Mouse (Mus musculus) stomach, embryonic 16.5 days (tissue): Measurements from ENCODE around the gene Frmd6. TPM values are rescaled to one million over a fixed set of nuclear protein-coding genes. Genes with fewer than 3 reads are reported as not detected.

Source experiments
- ATAC-seq: fragments of 200-750 bp; cut with Nextera tagmentation; 2 replicates; pipeline ENCODE4 v1.8.0; 2017; ENCODE audit warnings: moderate number of reproducible peaks, moderate TSS enrichment; ENCODE audit not compliant: insufficient read depth, low FRiP score
- H3K27ac ChIP-seq: fragments of 300-500 bp; sonication (generic); 2 replicates; pipeline ENCODE4 v1.5.1; 2014; ENCODE audit warnings: low read length
- H3K27me3 ChIP-seq: fragments of 300-500 bp; sonication (generic); 2 replicates; pipeline ENCODE4 v1.6.1; 2014; ENCODE audit warnings: low read length, control low read depth, mixed read lengths; ENCODE audit not compliant: control insufficient read depth, insufficient read depth
- H3K36me3 ChIP-seq: fragments of 300-500 bp; sonication (generic); 2 replicates; pipeline ENCODE4 v1.6.1; 2014; ENCODE audit warnings: low read length; ENCODE audit not compliant: control insufficient read depth, insufficient read depth
- H3K4me1 ChIP-seq: fragments of 300-500 bp; sonication (generic); 2 replicates; pipeline ENCODE4 v1.6.1; 2014; ENCODE audit warnings: low read length, control low read depth, mixed read lengths; ENCODE audit not compliant: control insufficient read depth, insufficient read depth
- H3K4me2 ChIP-seq: fragments of 300-500 bp; sonication (generic); 2 replicates; pipeline ENCODE4 v1.6.1; 2014; ENCODE audit warnings: low read depth, low read length, mixed read lengths
- H3K4me3 ChIP-seq: fragments of 300-500 bp; sonication (generic); replicated peaks from 2 replicates; pipeline ENCODE4 v1.5.1; 2014; ENCODE audit warnings: mild to moderate bottlenecking, low read length
- H3K9ac ChIP-seq: fragments of 300-500 bp; sonication (generic); 2 replicates; pipeline ENCODE4 v1.6.1; 2014; ENCODE audit warnings: low read length
- H3K9me3 ChIP-seq: fragments of 300-500 bp; sonication (generic); replicated peaks from 2 replicates; pipeline ENCODE4 v1.6.1; 2016; ENCODE audit warnings: low read length, control low read depth; ENCODE audit not compliant: control insufficient read depth
- WGBS: fragments of 180-500 bp; shearing (Covaris S2); extraction: QIAGEN DNeasy Blood & Tissue Kit; methylation state at CpG from one replicate; pipeline ENCODE4 v1.1.7; 2014; 5-methylcytosine and 5-hydroxymethylcytosine counted together
- polyA plus RNA-seq: library from polyadenylated mRNA; unstranded; fragments of >200 nt; fragmentation: Nextera tagmentation; extraction: Ambion mirVana; gene quantifications from 2 replicates; pipeline ENCODE4 v1.2.1, GENCODE M21; 2015

The Frmd6 gene
- polyA plus RNA-seq, result 35.9 and 39.7 TPM in 2 replicates

DNA sequence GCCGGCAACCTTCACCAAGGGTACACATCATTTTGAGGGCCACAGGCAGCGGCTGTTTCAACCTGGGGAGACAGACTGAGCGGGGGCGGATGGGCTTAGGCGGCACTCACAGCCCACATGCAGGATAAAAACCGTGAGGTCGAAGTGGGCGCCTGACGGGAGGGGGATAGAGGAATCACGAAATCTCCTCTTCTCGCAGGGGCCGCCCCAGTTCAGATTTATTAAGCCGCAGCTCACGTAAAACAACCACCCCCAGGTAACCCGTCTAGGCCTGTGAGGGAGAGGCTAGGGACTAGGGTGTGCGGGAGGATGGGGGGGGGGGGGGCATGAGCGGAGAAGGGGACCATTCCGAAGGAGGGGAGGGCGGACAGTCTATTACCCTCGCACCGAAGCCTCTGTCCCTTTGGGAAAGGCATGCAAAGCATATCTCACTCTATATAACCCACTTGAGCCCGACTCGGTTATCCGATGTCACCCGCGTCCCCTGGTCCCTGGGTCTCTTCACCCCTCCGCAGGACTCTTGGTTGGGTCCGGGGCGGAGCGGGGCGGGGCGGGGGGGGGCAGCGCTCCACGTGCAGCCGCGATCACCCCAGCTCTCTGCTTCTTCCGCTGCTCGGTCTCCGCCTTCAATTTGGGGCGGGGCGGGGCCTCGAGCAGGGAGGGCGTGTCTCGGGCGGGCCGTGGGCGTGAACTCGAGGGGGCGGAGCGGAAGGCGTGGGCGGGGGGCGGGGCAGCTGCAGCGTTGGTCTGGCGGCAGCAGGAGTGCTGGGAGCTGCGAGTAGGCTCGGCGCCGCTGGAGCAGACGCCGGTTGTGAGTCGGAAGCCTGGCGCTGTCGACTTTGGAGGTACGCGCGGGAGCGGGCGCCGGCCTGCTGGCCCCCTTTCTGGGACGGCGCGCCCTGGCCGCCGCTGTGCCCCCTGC lies at the start of gene Frmd6:
Frmd6 (plus strand) TSS at position 786 of the 922 bp plus-strand sequence.
- no peaks in the 10 kb centered on the region for H3K36me3 ChIP-seq
- peak within 1 kb of the TSS; percentile 89 for H3K4me3 ChIP-seq
- no peaks in the 10 kb centered on the region for H3K27me3 ChIP-seq
- peak within 1 kb of the TSS; percentile 99 for H3K27ac ChIP-seq
- peak within 1 kb of the TSS; percentile 93 for H3K4me2 ChIP-seq
- H3K9ac ChIP-seq, result peak within 1 kb of the TSS; percentile 95
- no peaks in the 10 kb centered on the region for H3K9me3 ChIP-seq
- ATAC-seq, result peak; percentile 95
- WGBS, result under 1% methylated on average over 73 of the region's 75 CpGs
- peaks cover 13% of the 10 kb centered on the region for H3K4me1 ChIP-seq

- Histone ChIP-seq H3K9ac (no peak overlapping the region), H3K4me3 (no peak overlapping the region), H3K27ac (no peak overlapping the region), H3K9me3 (no peaks in the 10 kb centered on the region), H3K4me2 (no peak overlapping the region), H3K27me3 (no peaks in the 10 kb centered on the region), H3K4me1 (no peaks in the 10 kb centered on the region), H3K36me3 (no peaks in the 10 kb centered on the region)
- peak; percentile 53; the same call in 1 of the 2 replicates for ATAC-seq
- WGBS, result 59% methylated on average over 8 of the region's 8 CpGs
Observed at GRCm38 (mm10) chr12:70775609-70776008, 49.7 kb upstream of the Frmd6 start.

DNA sequence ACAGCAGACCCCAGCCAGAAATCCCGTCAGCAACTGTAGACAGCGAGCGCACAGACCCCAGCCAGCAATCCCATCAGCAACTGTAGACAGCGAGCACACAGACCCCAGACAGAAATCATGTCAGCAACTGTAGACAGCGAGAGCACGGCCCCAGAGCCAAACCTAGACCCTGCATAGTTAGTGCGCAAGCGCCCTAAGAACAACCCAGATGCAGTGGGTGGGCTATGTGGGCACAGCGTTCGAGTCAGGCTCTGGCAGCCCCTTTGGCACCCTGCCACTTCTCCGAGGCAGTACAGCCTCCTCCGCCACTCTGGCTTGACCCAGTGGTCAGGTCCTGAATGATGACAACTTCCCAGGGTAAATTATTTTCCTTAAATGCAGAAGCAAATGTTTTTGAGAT lies 48.6 kb upstream of the Frmd6 start:
- 76% methylated on average over 12 of the region's 12 CpGs for WGBS
- no peaks in the 10 kb centered on the region for H3K27me3 ChIP-seq
- no peaks in the 10 kb centered on the region for H3K36me3 ChIP-seq
- no peaks in the 10 kb centered on the region for H3K9me3 ChIP-seq
- H3K4me3 ChIP-seq, result no peak overlapping the region
- no peak overlapping the region for H3K4me2 ChIP-seq
- no peak overlapping the region for H3K27ac ChIP-seq
- no peak overlapping the region for H3K9ac ChIP-seq
- H3K4me1 ChIP-seq, result no peaks in the 10 kb centered on the region
- no peak for ATAC-seq

GRCm38 (mm10) chr12:70777466-70777865 lies 47.8 kb upstream of the Frmd6 start:
- Histone ChIP-seq H3K9ac (no peak overlapping the region), H3K27me3 (no peaks in the 10 kb centered on the region), H3K4me2 (no peak overlapping the region), H3K4me1 (no peaks in the 10 kb centered on the region), H3K4me3 (no peak overlapping the region), H3K27ac (no peak overlapping the region), H3K36me3 (no peaks in the 10 kb centered on the region), H3K9me3 (no peaks in the 10 kb centered on the region)
- 71% methylated on average over 5 of the region's 5 CpGs for WGBS
- no peak for ATAC-seq

DNA sequence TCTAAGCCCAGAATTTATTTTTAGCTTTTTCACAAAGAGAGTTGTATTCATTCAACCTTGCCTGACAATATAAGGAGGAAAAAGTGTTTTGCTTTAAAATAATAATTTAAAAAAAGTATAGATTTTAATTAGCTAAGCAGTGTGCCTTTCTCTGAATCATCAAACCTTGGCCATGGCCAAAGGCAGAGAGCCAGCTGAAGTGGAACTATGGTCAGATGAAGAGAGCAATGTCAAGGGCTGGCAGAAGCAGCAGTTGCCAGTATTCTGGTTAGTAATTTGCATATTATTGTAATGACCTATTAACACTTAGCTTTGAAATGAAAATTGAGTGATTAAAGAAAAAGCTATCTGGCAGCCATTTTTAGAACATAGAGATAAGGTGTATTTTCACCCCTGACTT lies 47.4 kb upstream of the Frmd6 start:
- H3K4me3 ChIP-seq, result no peak overlapping the region
- no peak overlapping the region for H3K4me2 ChIP-seq
- H3K27me3 ChIP-seq, result no peaks in the 10 kb centered on the region

GRCm38 (mm10) chr12:70778271-70778670 lies 47.0 kb upstream of the Frmd6 start:
- no peak for ATAC-seq
- WGBS, result 76% methylated on average over 2 of the region's 2 CpGs

More for the DNA sequence above, 47.4 kb upstream of the Frmd6 start:
- Histone ChIP-seq H3K9me3 (no peaks in the 10 kb centered on the region), H3K9ac (no peak overlapping the region), H3K4me1 (no peaks in the 10 kb centered on the region), H3K36me3 (no peaks in the 10 kb centered on the region), H3K27ac (no peak overlapping the region)
- ATAC-seq, result no peak

DNA sequence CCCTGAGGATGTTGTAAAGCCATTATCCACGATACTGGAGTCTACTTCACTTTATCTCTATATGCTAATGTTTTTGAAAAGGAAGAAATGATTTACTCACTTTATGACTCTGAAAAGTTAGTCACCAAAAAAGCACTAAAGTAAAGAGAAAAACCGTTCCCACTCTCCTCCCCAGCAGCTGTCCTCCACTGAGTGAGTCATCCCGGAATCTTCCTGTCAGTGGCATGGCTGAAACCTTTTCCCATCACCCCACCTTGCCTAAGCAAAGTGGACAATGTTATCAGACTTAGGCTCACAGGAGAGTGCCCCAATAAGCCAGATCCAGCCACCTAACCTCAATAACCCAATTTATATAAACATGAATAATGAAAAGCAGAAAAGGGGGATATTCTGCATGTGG lies 46.6 kb upstream of the Frmd6 start:
- H3K4me1 ChIP-seq, result no peaks in the 10 kb centered on the region
- no peak overlapping the region for H3K4me3 ChIP-seq
- 52% methylated on average over 3 of the region's 3 CpGs for WGBS
- no peaks in the 10 kb centered on the region for H3K27me3 ChIP-seq
- H3K9me3 ChIP-seq, result no peaks in the 10 kb centered on the region
- H3K27ac ChIP-seq, result no peak overlapping the region
- no peak overlapping the region for H3K4me2 ChIP-seq
- no peak overlapping the region for H3K9ac ChIP-seq
- no peak for ATAC-seq
- H3K36me3 ChIP-seq, result no peaks in the 10 kb centered on the region

More at GRCm38 (mm10) chr12:70778271-70778670, 47.0 kb upstream of the Frmd6 start:
- Histone ChIP-seq H3K4me2 (no peak overlapping the region), H3K27me3 (no peaks in the 10 kb centered on the region), H3K4me3 (no peak overlapping the region), H3K36me3 (no peaks in the 10 kb centered on the region), H3K27ac (no peak overlapping the region), H3K9me3 (no peaks in the 10 kb centered on the region), H3K9ac (no peak overlapping the region), H3K4me1 (no peaks in the 10 kb centered on the region)

DNA sequence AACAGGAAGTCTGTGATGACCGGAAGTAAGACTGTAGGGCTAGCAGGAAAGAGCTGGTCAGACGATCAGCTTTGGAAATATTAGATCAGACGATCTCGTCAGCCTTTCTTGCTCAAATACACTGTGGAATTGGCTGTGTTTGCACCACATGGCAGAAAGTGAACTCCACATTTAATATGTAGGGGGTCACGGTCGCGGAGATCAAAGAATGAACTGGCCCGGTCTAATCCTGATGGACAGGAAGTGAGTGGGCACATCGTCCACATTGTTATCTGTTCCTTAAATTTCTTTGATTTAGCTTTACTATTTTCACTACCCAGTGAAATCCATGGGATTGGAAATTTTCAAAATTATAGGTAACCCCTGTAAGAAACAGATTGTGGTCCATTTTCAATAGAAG lies 42.3 kb upstream of the Frmd6 start:
- no peaks in the 10 kb centered on the region for H3K4me1 ChIP-seq
- no peak overlapping the region for H3K9ac ChIP-seq
- H3K4me2 ChIP-seq, result no peak overlapping the region
- H3K36me3 ChIP-seq, result no peaks in the 10 kb centered on the region
- 55% methylated on average over 9 of the region's 9 CpGs for WGBS
- no peak overlapping the region for H3K4me3 ChIP-seq
- no peaks in the 10 kb centered on the region; the same call in 1 of the 2 replicates for H3K27me3 ChIP-seq
- no peaks in the 10 kb centered on the region for H3K9me3 ChIP-seq
- no peak overlapping the region for H3K27ac ChIP-seq
- ATAC-seq, result no peak

- H3K4me1 ChIP-seq, result no peaks in the 10 kb centered on the region
- H3K9ac ChIP-seq, result peak overlapping the region; percentile 48; the same call in 1 of the 2 replicates
- ATAC-seq, result no peak
- H3K27ac ChIP-seq, result no peak overlapping the region
- H3K36me3 ChIP-seq, result no peaks in the 10 kb centered on the region
- H3K4me3 ChIP-seq, result no peak overlapping the region
- H3K9me3 ChIP-seq, result no peaks in the 10 kb centered on the region
- 33% methylated on average over 22 of the region's 22 CpGs for WGBS
- H3K27me3 ChIP-seq, result no peaks in the 10 kb centered on the region; the same call in 1 of the 2 replicates
- H3K4me2 ChIP-seq, result no peak overlapping the region
Observed at GRCm38 (mm10) chr12:70783475-70784239, 41.7 kb upstream of the Frmd6 start.
